Mouse (Mus musculus): ENCODE measurements around the gene Hk2. TPM values are rescaled to one million over a fixed set of nuclear protein-coding genes. Genes with fewer than 3 reads are reported as not detected.
"Not testable (repeated sequence)": the region's sequence is repeated elsewhere in the genome, so short reads cannot be mapped to it uniquely, and the experiment has no call there.

Hk2 gene
- total RNA-seq, 2 experiments from 2014 or later, result 39.7 to 40.9 TPM

GRCm38 (mm10) chr6:82699831-82700230, 74.4 kb downstream of the Hk2 start:
- no peak for ATAC-seq (replicated peaks; ENCODE audit: poor library complexity)

DNA sequence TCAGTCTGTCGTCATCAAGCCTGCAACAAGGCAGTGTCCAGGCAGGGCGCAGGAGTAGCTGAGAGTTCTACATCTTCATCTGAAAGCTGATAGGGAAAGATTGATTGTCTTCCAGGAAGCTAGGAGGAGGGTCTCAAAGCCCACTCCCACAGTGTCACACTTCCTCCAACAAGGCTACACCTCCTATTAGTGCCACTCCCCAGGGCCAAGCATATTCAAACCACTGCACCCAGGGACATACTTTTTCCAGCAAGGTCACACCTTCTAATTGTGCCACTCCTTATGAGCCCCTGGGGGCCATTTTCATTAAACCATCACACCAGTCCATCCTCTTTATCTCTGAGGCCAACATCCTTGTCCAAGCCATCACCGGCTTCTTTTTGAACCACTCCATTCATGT, 77.5 kb downstream of the Hk2 start:
- no peak for ATAC-seq (replicated peaks; ENCODE audit: poor library complexity)

GRCm38 (mm10) chr6:82694668-82695067, 79.6 kb downstream of the Hk2 start:
- ATAC-seq (replicated peaks; ENCODE audit: poor library complexity), result no peak

- no peak for ATAC-seq (replicated peaks; ENCODE audit: poor library complexity)
Measured at GRCm38 (mm10) chr6:82689474-82689873, 84.8 kb downstream of the Hk2 start.

- ATAC-seq (replicated peaks; ENCODE audit: poor library complexity), result not testable (repeated sequence)
Measured at GRCm38 (mm10) chr6:82688586-82688985, 85.7 kb downstream of the Hk2 start.

DNA sequence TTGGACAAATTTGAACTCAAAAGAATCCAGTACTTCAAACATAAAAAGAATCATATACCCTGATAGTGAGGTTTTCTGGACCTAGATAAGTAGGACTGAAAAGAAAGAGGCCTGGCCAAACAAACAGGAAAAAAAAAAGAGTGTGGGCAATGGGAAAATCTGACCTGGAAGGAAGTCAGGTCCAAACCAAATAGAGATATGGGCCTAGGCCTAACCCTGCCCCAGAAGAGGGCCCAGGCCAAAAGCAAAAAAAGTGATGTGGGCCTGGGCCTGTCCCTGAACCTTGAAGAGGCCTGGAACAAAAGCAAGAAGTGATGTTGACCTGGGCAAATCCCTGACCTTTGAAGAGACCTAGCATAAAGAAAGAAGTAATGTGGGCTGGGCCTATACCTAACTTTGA, 90.1 kb downstream of the Hk2 start:
- no peak for ATAC-seq (replicated peaks; ENCODE audit: poor library complexity)

DNA sequence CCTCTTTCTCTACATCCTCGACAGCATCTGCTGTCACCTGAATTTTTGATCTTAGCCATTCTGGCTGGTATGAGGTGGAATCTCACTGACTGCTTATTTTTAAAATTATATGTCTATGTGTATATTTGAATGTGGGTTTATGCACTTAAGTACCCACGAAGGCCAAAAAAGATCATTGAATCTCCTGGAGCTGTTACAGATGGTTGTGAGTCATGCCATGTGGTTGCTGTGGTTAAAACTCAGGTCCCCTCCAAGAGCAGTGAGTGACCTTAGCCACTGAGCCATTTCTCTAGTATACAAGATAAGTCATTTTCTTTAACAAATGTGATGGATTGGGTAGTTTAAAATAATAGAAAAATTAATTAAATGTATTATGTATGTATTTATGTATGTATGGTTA, 95.0 kb downstream of the Hk2 start:
- ATAC-seq (replicated peaks; ENCODE audit: poor library complexity), result not testable (repeated sequence)

DNA sequence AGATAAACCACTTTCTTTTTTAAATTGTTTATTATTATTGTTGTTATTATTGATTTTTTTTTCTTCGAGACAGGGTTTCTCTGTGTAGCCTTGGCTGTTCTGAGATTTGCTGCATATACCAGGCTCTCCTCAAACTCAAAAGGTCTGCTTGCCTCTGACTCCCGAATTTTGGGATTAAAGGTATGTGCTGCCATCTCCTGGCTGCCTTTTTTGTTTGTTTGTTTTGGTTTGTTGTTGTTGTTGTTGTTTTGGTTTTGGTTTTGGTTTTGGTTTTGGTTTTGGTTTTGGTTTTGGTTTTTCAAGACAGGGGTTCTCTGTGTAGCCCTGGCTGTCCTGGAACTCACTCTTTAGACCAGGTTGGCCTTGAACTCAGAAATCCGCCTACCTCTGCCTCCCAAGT, 96.6 kb downstream of the Hk2 start:
- not testable (repeated sequence) for ATAC-seq (replicated peaks; ENCODE audit: poor library complexity)

Other genes with a start within 250 kb of the Hk2 start
- gene Pole4, start 69.1 kb downstream of the Hk2 start, total RNA-seq (2015), result 87.5 and 108 TPM in 2 replicates
- gene Pole4, start 69.1 kb downstream of the Hk2 start, total RNA-seq (2017), result 42.6 and 48.6 TPM in 2 replicates
- gene Sema4f, start 165.3 kb upstream of the Hk2 start, total RNA-seq (2015), result 0.15 and 0.27 TPM in 2 replicates
- 0.04 and 0.17 TPM in 2 replicates for gene Sema4f, start 165.3 kb upstream of the Hk2 start, total RNA-seq (2017)
- 5.0 and 8.0 TPM in 2 replicates for gene M1ap, start 172.4 kb upstream of the Hk2 start, total RNA-seq (2015)
- gene M1ap, start 172.4 kb upstream of the Hk2 start, total RNA-seq (2017), result 5.1 and 5.9 TPM in 2 replicates

Measured in megakaryocyte progenitor cell, adult 5-6 weeks (primary cell).